Mouse (Mus musculus) cortical plate, adult 2 months (tissue): ENCODE measurements around the gene A930002H24Rik.

ENCODE experiments used
- CTCF ChIP-seq: fragments of 200-500 bp; IDR thresholded peaks from 2 replicates; pipeline ENCODE4 v1.5.1; 2011; ENCODE audit warnings: mild to moderate bottlenecking, control low read depth, low read length; ENCODE audit not compliant: insufficient read depth; ENCODE audit errors: extremely low read depth
- POLR2A ChIP-seq: fragments of 200-500 bp; IDR thresholded peaks from 2 replicates; pipeline ENCODE4 v1.6.1; 2011; ENCODE audit warnings: mild to moderate bottlenecking, low read length, control low read depth; ENCODE audit not compliant: insufficient read depth; ENCODE audit errors: extremely low read depth

- no peak for TF ChIP-seq CTCF
- no peak for TF ChIP-seq POLR2A
These were observed 45.1 kb downstream of the A930002H24Rik start for GRCm38 (mm10) chr17:63818444-63819027.
